Mouse (Mus musculus): ENCODE data around the gene Gm21972.

DNA sequence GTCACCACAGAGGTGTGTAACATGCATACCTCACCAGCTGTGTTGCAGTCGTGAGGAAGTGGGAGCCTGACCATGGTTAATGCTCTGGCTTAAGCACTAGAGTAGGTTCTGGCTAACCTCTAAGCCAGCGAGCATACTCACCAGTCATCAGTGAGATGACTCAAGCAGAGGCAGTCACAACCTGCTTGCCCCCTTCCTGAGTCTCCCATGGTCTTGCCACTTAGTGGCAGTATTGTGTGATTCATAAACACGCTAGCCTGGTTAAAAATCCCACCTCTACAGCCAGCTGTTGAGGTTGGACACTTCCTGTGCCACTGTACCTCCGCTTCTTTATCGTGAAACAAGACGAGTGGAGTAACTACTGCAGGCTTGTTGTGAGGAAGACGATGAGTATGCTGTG lies 53.3 kb downstream of the Gm21972 start:
- TF ChIP-seq SMC3 (IDR thresholded peaks at IDR 0.05; ENCODE audit: low read depth, low read length) (no peak), CTCF (IDR thresholded peaks at IDR 0.05 in 2 of 3, conservative IDR thresholded peaks at IDR 0.05 in 1 of 3; ENCODE audit: control insufficient read depth in 1 of 3, insufficient read depth in 1 of 3, low read depth in 2 of 3, low read length in 3 of 3, poor library complexity in 1 of 3, severe bottlenecking in 1 of 3) (no peak), TCF12 (IDR thresholded peaks at IDR 0.05; ENCODE audit: low read depth, low read length) (no peak), POLR2AphosphoS5 (IDR thresholded peaks at IDR 0.05; ENCODE audit: borderline replicate concordance, low read depth, low read length) (no peak)

Data from MEL (cell line).